Mouse (Mus musculus) C2C12 (cell line): ENCODE measurements around the gene Sycn.

ENCODE experiments used
- CTCF ChIP-seq: IDR thresholded peaks from one replicate; pipeline ENCODE4 v1.5.1; 2011; ENCODE audit not compliant: control insufficient read depth, insufficient read depth, insufficient read length
- USF1 ChIP-seq: IDR thresholded peaks from one replicate; pipeline ENCODE4 v1.6.1; 2011; ENCODE audit warnings: low read depth, mild to moderate bottlenecking, control low read depth, moderate library complexity

DNA sequence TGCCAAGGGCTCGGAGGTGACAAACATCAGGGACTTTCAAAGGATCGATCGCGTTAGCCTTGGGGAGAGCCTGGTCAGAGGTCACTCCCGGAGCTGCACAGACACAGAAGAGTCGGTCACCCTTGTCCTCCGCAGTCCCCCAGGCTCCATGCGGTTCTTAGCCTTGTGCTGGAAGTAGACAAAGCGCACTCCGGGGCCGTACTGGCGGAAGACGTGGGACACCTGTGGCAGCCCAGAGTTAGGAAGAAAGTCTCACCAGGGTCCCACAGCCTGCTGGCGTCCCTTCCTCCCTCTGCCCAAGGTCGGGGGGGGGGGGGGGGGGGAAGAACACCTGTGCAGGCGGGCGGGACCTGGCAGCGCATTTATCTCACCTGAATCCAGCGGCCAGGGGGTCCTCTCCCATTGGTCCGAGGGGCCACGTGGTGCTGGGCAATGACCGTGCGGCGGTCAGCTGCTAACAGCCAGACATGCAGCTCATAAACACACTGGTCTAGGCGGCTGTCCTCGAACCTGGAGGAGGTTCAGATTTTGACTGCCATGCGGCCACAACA lies 3.4 kb downstream of the Sycn start:
- TF ChIP-seq USF1 (no peak), CTCF (no peak)
